12 mouse cellular contexts compared by ENCODE assay signal in genomic region chr1:90245533-90245932, GRCm38 (mm10). TPM values are rescaled to one million over a fixed set of nuclear protein-coding genes. Genes with fewer than 3 reads are reported as not detected.
DNase-seq lines count a peak whose midpoint lies in the region; ATAC-seq and TF ChIP-seq lines count a peak whose summit lies in the region.
"Had no signal": no experiment of that assay in that cellular context is flagged by ENCODE, and none has a peak within 500 bp of the region (broad histone marks: within the 10 kb centered on the region; RNA-seq: fewer than 3 reads in every experiment).

No protein-coding gene starts in this region.

- no peaks in the 10 kb centered on the region for H3K36me3 ChIP-seq in heart, postnatal 0 days (replicated peaks; ENCODE audit: control insufficient read depth, insufficient read depth, low read length)
- no peaks in the 10 kb centered on the region for H3K36me3 ChIP-seq in midbrain, embryonic 10.5 days
- no peaks in the 10 kb centered on the region for H3K36me3 ChIP-seq in midbrain, embryonic 15.5 days (replicated peaks)
- no peaks in the 10 kb centered on the region for H3K36me3 ChIP-seq in midbrain, postnatal 0 days (ENCODE audit: insufficient read depth, low read length)
- H3K36me3 ChIP-seq: forebrain, embryonic 12.5 days; stomach, embryonic 15.5 days had no signal

- ATAC-seq in heart, postnatal 0 days (ENCODE audit: insufficient read depth, low read depth): no peak; the same call in 1 of the 2 replicates
- no peak for ATAC-seq in midbrain, embryonic 15.5 days (replicated peaks)
- ATAC-seq in midbrain, postnatal 0 days (ENCODE audit: low FRiP score): no peak

- H3K4me3 ChIP-seq in heart, postnatal 0 days (ENCODE audit: low read depth, low read length): no peak overlapping the region
- no peak overlapping the region for H3K4me3 ChIP-seq in midbrain, embryonic 10.5 days
- H3K4me3 ChIP-seq in midbrain, embryonic 15.5 days: no peak overlapping the region
- H3K4me3 ChIP-seq in midbrain, postnatal 0 days (ENCODE audit: low read depth, low read length): no peak overlapping the region
- H3K4me3 ChIP-seq: forebrain, embryonic 12.5 days; stomach, embryonic 15.5 days had no signal

- H3K27ac ChIP-seq in heart, postnatal 0 days (ENCODE audit: low read depth): no peak overlapping the region
- H3K27ac ChIP-seq in midbrain, embryonic 10.5 days (replicated peaks): peak overlapping the region; percentile 24
- H3K27ac ChIP-seq in midbrain, embryonic 15.5 days: no peak overlapping the region
- H3K27ac ChIP-seq in midbrain, postnatal 0 days (ENCODE audit: low read depth, low read length): no peak overlapping the region
- H3K27ac ChIP-seq: forebrain, embryonic 12.5 days; stomach, embryonic 15.5 days had no signal

- no peak for DNase-seq in heart, postnatal 0 days (ENCODE audit: low spot score)
- no peak for DNase-seq in heart, adult 9 months (ENCODE audit: low spot score in 2 of 2)
- no peak for DNase-seq in midbrain, embryonic 10.5 days (ENCODE audit: low spot score)
- DNase-seq in liver: peak; percentile 46
- no peak for DNase-seq in midbrain, postnatal 0 days (ENCODE audit: low spot score)
- no peak for DNase-seq in frontal cortex, postnatal 10 days (ENCODE audit: low spot score in 2 of 2)
- no peak for DNase-seq in adrenal gland, adult 8-10 months
- DNase-seq: gastrocnemius, postnatal 36 days; left cerebral cortex, postnatal 4 days had no signal

- H3K27me3 ChIP-seq in heart, postnatal 0 days (ENCODE audit: control insufficient read depth, insufficient read depth, low read length): no peaks in the 10 kb centered on the region
- H3K27me3 ChIP-seq in midbrain, embryonic 10.5 days (ENCODE audit: low read depth, poor library complexity, severe bottlenecking): no peaks in the 10 kb centered on the region
- no peaks in the 10 kb centered on the region for H3K27me3 ChIP-seq in midbrain, embryonic 15.5 days (replicated peaks)
- no peaks in the 10 kb centered on the region for H3K27me3 ChIP-seq in midbrain, postnatal 0 days (ENCODE audit: insufficient read depth, low read length)
- H3K27me3 ChIP-seq: stomach, embryonic 15.5 days had no signal

- no peaks in the 10 kb centered on the region for H3K9me3 ChIP-seq in heart, postnatal 0 days (replicated peaks; ENCODE audit: control insufficient read depth, low read length)
- H3K9me3 ChIP-seq in midbrain, embryonic 10.5 days (replicated peaks): no peaks in the 10 kb centered on the region
- no peaks in the 10 kb centered on the region for H3K9me3 ChIP-seq in midbrain, embryonic 15.5 days
- H3K9me3 ChIP-seq in midbrain, postnatal 0 days (ENCODE audit: low read length): no peaks in the 10 kb centered on the region
- H3K9me3 ChIP-seq: forebrain, embryonic 12.5 days; stomach, embryonic 15.5 days had no signal

- WGBS in heart, postnatal 0 days: 75% methylated on average over 7 of the region's 7 CpGs
- 86% methylated on average over 7 of the region's 7 CpGs for WGBS in midbrain, embryonic 10.5 days
- 70% methylated on average over 7 of the region's 7 CpGs for WGBS in midbrain, embryonic 15.5 days
- WGBS in midbrain, postnatal 0 days: 82% methylated on average over 7 of the region's 7 CpGs

- TF ChIP-seq EP300 in heart, postnatal 0 days (IDR thresholded peaks at IDR 0.05; ENCODE audit: low read depth): no peak

- no peak overlapping the region for H3K4me2 ChIP-seq in heart, postnatal 0 days (ENCODE audit: low read depth, low read length)
- H3K4me2 ChIP-seq in midbrain, embryonic 15.5 days: no peak overlapping the region
- no peak overlapping the region for H3K4me2 ChIP-seq in midbrain, postnatal 0 days (ENCODE audit: low read depth, low read length, poor library complexity, severe bottlenecking)
- H3K4me2 ChIP-seq: forebrain, embryonic 12.5 days; stomach, embryonic 15.5 days had no signal

- H3K4me1 ChIP-seq in heart, postnatal 0 days (ENCODE audit: control insufficient read depth, insufficient read depth): peaks cover 6% of the 10 kb centered on the region
- peaks cover 52% of the 10 kb centered on the region for H3K4me1 ChIP-seq in midbrain, embryonic 10.5 days
- no peaks in the 10 kb centered on the region for H3K4me1 ChIP-seq in midbrain, embryonic 15.5 days
- no peaks in the 10 kb centered on the region for H3K4me1 ChIP-seq in midbrain, postnatal 0 days (ENCODE audit: insufficient read depth, low read length)
- H3K4me1 ChIP-seq: stomach, embryonic 15.5 days had no signal

- TF ChIP-seq CTCF in heart, postnatal 0 days (IDR thresholded peaks at IDR 0.05; ENCODE audit: low read depth): peak; percentile 52
- peak; percentile 37 for TF ChIP-seq CTCF in midbrain, postnatal 0 days (IDR thresholded peaks at IDR 0.05)

- no peak overlapping the region for H3K9ac ChIP-seq in heart, postnatal 0 days (replicated peaks; ENCODE audit: low read depth, low read length)
- no peak overlapping the region for H3K9ac ChIP-seq in midbrain, embryonic 15.5 days
- no peak overlapping the region for H3K9ac ChIP-seq in midbrain, postnatal 0 days (replicated peaks; ENCODE audit: low read length, poor library complexity, severe bottlenecking)
- H3K9ac ChIP-seq: forebrain, embryonic 12.5 days; stomach, embryonic 15.5 days had no signal

RNA-seq across cellular contexts. Expression of gene Ackr3, which starts 41.8 kb away (rescaled TPM):
- total RNA-seq in heart, postnatal 0 days (2014; rRNA removed; ENCODE audit: low replicate concordance): 13.5 and 21.3 TPM in 2 replicates
- polyA plus RNA-seq in heart, postnatal 0 days (2015; fragmentation: Nextera tagmentation; extraction: Ambion mirVana): 22.5 and 25.5 TPM in 2 replicates
- 26.3 and 30.9 TPM in 2 replicates for polyA plus RNA-seq in midbrain, embryonic 10.5 days (2016; fragmentation: Nextera tagmentation; extraction: Ambion mirVana)
- 11.3 and 11.4 TPM in 2 replicates for polyA plus RNA-seq in midbrain, embryonic 15.5 days (2015; fragmentation: Nextera tagmentation; extraction: Ambion mirVana)
- total RNA-seq in midbrain, postnatal 0 days (2014; rRNA removed): 7.9 and 9.6 TPM in 2 replicates
- polyA plus RNA-seq in midbrain, postnatal 0 days (2015; fragmentation: Nextera tagmentation; extraction: Ambion mirVana): 4.5 and 5.7 TPM in 2 replicates
- total RNA-seq in adrenal gland, adult 8-10 months (2022): 10 to 100 TPM; 20.0 to 86.1 (median 59.0) TPM
